Mouse (Mus musculus) lung, postnatal 0 days (tissue): ENCODE measurements around the gene D930048N14Rik.
A peak's percentile ranks its signal among the peaks of the same experiment; 100 is the strongest.

Source experiments
- CTCF ChIP-seq: IDR thresholded peaks from 2 replicates; pipeline ENCODE4 v1.5.1; 2016; ENCODE audit warnings: antibody characterized with exemption, mild to moderate bottlenecking
- EP300 ChIP-seq: IDR thresholded peaks from 2 replicates; pipeline ENCODE4 v1.6.1; 2016; ENCODE audit warnings: antibody characterized with exemption, mild to moderate bottlenecking, control low read depth

DNA sequence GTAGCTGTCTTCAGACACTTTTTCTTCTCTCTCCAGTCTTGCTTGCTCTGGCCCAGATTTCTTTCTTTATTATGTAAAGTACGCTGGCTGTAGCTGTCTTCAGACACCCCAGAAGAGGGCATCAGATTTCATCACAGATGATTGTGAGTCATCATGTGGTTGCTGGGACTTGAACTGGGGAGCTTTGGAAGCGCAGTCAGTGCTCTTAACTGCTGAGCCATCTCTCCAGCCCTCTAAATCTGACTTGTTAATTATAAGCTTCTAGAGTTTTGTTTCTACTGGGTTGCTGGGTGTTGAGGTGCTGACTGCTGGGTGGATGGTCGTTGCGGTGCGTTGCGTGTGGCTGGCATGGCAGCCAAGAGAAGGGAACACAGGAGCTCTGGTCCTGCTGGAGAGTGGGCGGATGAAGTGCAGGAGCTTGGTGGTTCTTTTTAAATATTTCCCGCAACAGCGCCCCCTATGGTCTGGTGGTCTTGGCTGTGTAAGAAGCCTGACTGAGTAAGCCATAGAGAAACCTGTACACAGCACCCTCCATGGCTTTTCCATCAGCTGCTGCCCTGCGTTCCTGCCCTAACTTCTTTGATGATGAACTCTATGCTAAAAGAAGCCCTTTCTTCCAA, 52.7 kb downstream of the D930048N14Rik start:
- TF ChIP-seq CTCF, result peak; percentile 45
- TF ChIP-seq EP300, result no peak
